Mouse (Mus musculus) neural tube, embryonic 15.5 days (tissue): Measurements from ENCODE around the gene Slc16a5. TPM values are rescaled to one million over a fixed set of nuclear protein-coding genes. Genes with fewer than 3 reads are reported as not detected.
"Not testable (repeated sequence)": the region's sequence is repeated elsewhere in the genome, so short reads cannot be mapped to it uniquely, and the experiment has no call there.

Experiments
- ATAC-seq: fragments of 200-750 bp; cut with Nextera tagmentation; 2 replicates; pipeline ENCODE4 v1.8.0; 2017; ENCODE audit warnings: mild to moderate bottlenecking, moderate TSS enrichment, moderate library complexity; ENCODE audit not compliant: low FRiP score
- H3K27ac ChIP-seq: fragments of 300-500 bp; sonication (generic); replicated peaks from 2 replicates; pipeline ENCODE4 v1.5.1; 2015; ENCODE audit warnings: mild to moderate bottlenecking, inconsistent platforms
- H3K27me3 ChIP-seq: fragments of 300-500 bp; sonication (generic); replicated peaks from 2 replicates; pipeline ENCODE4 v1.6.1; 2015; ENCODE audit warnings: inconsistent platforms
- H3K36me3 ChIP-seq: fragments of 300-500 bp; sonication (generic); 2 replicates; pipeline ENCODE4 v1.6.1; 2015; ENCODE audit warnings: inconsistent platforms
- H3K4me1 ChIP-seq: fragments of 300-500 bp; sonication (generic); 2 replicates; pipeline ENCODE4 v1.6.1; 2015; ENCODE audit warnings: inconsistent platforms
- H3K4me2 ChIP-seq: fragments of 300-500 bp; sonication (generic); 2 replicates; pipeline ENCODE4 v1.6.1; 2015; ENCODE audit warnings: inconsistent platforms, mild to moderate bottlenecking, moderate library complexity
- H3K4me3 ChIP-seq: fragments of 300-500 bp; sonication (generic); replicated peaks from 2 replicates; pipeline ENCODE4 v1.5.1; 2015; ENCODE audit warnings: mild to moderate bottlenecking, inconsistent platforms
- H3K9ac ChIP-seq: fragments of 300-500 bp; sonication (generic); replicated peaks from 2 replicates; pipeline ENCODE4 v1.6.1; 2015; ENCODE audit warnings: mild to moderate bottlenecking, inconsistent platforms
- H3K9me3 ChIP-seq: fragments of 300-500 bp; sonication (generic); replicated peaks from 2 replicates; pipeline ENCODE4 v1.6.1; 2016; ENCODE audit warnings: inconsistent platforms
- WGBS: fragments of 180-500 bp; shearing (Covaris S2); methylation state at CpG from one replicate; pipeline ENCODE4 v1.1.7; 2015; ENCODE audit warnings: mixed read lengths; 5-methylcytosine and 5-hydroxymethylcytosine counted together
- polyA plus RNA-seq: library from polyadenylated mRNA; unstranded; fragments of >200 nt; fragmentation: Nextera tagmentation; extraction: Ambion mirVana; gene quantifications from 2 replicates; pipeline ENCODE4 v1.2.1, GENCODE M21; 2015

Slc16a5 gene
- polyA plus RNA-seq, 1 experiment from 2014 or later = 0.44 TPM

DNA sequence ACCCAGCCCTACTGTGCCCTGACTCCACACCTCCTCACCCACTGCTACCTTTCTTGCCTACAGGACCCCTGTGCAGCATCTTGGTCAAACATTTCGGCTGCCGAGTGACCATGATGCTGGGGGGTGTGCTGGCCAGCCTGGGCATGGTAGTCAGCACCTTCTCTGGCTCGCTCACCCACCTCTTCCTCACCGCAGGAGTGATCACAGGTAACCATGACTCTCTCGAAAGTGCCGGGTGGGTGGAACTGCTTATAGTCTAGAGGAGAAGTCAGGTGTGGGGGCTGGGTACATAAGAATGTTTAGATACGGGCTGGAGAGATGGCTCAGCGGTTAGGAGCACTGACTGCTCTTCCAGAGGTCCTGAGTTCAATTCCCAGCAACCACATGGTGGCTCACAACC is 2.6 kb downstream of the Slc16a5 start:
- no peaks in the 10 kb centered on the region for H3K36me3 ChIP-seq

DNA sequence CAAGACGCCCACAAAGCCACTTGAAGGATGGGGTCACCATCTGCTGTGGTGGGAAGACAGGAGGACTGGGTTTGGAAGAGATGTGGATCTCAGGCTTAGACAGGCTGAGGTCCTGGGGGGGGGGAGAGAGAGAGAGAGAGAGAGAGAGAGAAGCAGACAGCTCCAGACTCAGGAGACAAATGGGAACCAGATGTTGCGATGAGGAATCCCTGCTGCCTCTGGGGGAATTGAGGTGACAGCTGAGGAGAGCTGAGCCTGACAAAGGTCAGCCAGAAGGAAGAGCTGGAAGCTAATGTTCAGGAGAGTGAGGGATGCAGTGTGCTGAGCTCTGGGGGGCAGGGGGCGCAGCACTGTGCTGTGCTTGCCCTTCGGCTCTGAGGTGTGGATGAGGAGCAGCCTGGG is 4.9 kb downstream of the Slc16a5 start:
- Histone ChIP-seq H3K4me1 (0 out of 2 replicates have a peak, but pooled peaks cover 3% of the 10 kb centered on the region), H3K36me3 (no peaks in the 10 kb centered on the region), H3K9ac (no peak overlapping the region), H3K9me3 (no peaks in the 10 kb centered on the region), H3K27me3 (no peaks in the 10 kb centered on the region), H3K4me2 (no peak overlapping the region), H3K4me3 (no peak overlapping the region), H3K27ac (no peak overlapping the region)
- WGBS = 53% methylated on average over 4 of the region's 4 CpGs
- ATAC-seq = no peak

More for the DNA sequence above, 2.6 kb downstream of the Slc16a5 start:
- Histone ChIP-seq H3K4me3 (no peak overlapping the region), H3K4me2 (no peak overlapping the region), H3K27me3 (no peaks in the 10 kb centered on the region), H3K9ac (no peak overlapping the region), H3K4me1 (0 out of 2 replicates have a peak, but pooled peaks cover 3% of the 10 kb centered on the region), H3K27ac (no peak overlapping the region), H3K9me3 (no peaks in the 10 kb centered on the region)
- 87% methylated on average over 8 of the region's 8 CpGs for WGBS
- no peak for ATAC-seq

DNA sequence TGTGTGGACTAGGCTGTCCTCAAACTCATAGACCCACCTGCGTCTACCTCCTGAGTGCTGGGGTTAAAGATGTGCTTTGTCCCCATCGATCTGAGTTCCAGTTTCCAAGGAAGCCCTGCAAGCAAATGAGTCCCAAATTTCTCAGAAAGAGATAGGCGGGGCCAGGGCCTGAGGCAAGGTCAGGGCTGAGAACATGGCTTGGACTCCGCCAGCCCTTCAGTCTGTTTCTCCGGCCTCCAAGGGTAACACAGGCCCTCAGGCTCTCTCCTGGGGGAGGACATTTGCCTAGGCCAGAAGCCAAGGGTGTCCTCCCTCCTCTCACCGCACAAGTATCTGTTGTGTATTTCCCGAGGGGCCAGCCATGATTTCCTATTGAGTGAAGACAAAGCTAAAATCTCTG is 9.9 kb downstream of the Slc16a5 start:
- H3K4me3 ChIP-seq = no peak overlapping the region
- peaks cover 38% of the 10 kb centered on the region for H3K4me1 ChIP-seq
- no peaks in the 10 kb centered on the region for H3K36me3 ChIP-seq
- no peak overlapping the region for H3K27ac ChIP-seq
- no peaks in the 10 kb centered on the region for H3K27me3 ChIP-seq
- ATAC-seq = no peak
- 85% methylated on average over 7 of the region's 7 CpGs for WGBS
- no peak overlapping the region for H3K4me2 ChIP-seq
- H3K9me3 ChIP-seq = no peaks in the 10 kb centered on the region
- H3K9ac ChIP-seq = no peak overlapping the region

DNA sequence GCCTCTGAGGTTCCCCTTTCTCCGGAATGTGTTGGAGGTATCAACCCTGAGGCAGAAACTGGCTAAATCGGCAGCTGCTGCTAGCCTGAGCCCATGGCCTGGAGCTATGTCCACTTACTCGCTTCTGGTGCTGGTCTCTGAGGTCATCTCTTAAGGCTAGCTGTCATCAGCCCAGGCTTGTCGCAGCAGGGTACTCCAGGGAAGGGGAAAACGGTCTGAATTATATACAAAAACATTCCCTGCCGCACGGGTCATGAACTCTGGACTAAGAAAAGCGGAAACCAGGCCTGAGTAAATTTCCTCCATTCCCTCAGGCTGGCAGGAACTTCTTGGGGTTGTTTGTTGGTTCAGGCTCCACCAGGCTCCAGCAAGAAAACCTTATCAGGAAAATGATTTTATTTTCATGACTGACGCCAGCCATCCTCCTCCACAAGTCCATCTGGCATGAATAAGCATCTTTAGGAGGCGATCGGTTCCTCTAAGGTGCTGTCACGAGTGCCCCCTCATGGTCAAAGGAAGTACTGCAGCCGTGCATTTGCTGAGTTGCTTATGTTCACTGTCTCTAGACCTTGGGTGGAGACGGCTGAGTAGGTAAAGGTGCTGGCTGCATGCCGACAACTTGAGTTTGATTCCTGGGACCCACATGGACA is 11.5 kb downstream of the Slc16a5 start:
- no peak overlapping the region for H3K4me3 ChIP-seq
- H3K4me2 ChIP-seq = peak overlapping the region; percentile 32
- ATAC-seq = 0 out of 2 replicates have a peak, but pooled peaks have one; percentile 26
- H3K27me3 ChIP-seq = no peaks in the 10 kb centered on the region
- H3K9me3 ChIP-seq = no peaks in the 10 kb centered on the region
- peaks cover 39% of the 10 kb centered on the region for H3K4me1 ChIP-seq
- 24% methylated on average over 15 of the region's 15 CpGs for WGBS
- H3K9ac ChIP-seq = no peak overlapping the region
- 0 out of 2 replicates have a peak, but pooled peaks cover 3% of the 10 kb centered on the region for H3K36me3 ChIP-seq
- H3K27ac ChIP-seq = peak overlapping the region; percentile 65

DNA sequence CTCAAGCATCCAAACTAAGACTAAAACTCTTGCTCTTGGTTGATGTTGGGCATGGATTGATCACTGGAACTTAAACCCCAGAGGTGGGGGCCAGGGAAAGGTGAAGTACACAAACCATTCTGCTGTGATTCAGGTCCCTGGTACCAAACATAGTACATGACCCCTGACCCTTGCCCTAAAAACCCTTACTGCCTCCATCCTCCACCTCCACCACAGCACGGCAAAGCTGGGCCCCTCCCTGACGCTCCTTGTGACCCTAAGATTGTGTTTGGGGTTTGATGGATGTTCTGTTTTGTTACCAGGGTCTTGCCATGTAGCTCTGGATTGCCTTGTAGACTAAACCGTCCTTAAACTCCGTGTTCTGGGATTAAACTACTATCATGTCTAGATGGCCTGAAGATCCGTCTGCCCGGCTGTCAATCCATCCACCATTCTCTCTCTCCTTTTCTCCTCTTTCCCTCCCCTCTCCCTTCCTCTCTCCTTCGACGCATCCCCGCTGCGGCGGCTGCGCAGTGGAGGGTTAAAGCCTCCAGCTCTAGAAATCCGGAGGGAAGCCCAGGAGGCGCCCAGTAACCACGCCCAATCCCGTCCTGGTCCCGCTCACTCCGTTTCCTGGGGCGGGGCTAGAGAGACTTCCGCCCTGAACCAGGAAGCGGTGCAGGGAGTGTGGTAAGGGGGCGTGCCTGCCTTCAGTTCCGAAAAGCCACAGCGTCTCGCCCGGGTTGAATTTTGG is 12.9 kb downstream of the Slc16a5 start, which contains the start of gene Armc7:
Gene Armc7 (plus strand): TSS at position 643 of the 733 bp plus-strand sequence.
- Histone ChIP-seq H3K4me1 (peaks cover 39% of the 10 kb centered on the region), H3K27me3 (no peaks in the 10 kb centered on the region), H3K9ac (peak within 1 kb of the TSS; percentile 74), H3K36me3 (peaks cover 15% of the 10 kb centered on the region; the same call in 1 of the 2 replicates), H3K4me2 (peak within 1 kb of the TSS; percentile 91), H3K27ac (peak within 1 kb of the TSS; percentile 84), H3K4me3 (peak within 1 kb of the TSS; percentile 93), H3K9me3 (no peaks in the 10 kb centered on the region)
- WGBS = under 1% methylated on average over 26 of the region's 26 CpGs
- ATAC-seq = peak; percentile 97

DNA sequence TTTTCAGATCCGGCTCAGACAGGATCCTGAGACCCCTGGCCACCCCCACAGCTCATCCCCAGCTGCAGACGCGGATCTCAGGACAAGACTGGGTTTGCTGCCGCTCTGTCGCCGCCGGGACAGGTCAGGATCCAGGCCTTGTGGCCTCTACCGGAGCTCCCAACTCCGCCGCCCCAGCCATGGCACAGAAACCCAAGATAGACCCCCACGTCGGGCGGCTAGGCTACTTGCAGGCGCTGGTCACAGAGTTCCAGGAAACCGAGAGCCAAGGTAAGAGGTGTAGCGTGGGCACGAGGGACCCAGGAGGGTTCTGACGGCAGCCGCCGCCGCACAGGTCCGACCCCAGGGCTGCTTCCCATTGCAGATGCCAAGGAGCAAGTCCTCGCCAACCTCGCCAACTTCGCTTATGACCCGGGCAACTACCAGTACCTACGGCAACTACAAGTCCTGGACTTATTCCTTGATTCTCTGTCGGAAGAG is 13.5 kb downstream of the Slc16a5 start:
- Histone ChIP-seq H3K9ac (peak overlapping the region; percentile 74), H3K36me3 (peaks cover 17% of the 10 kb centered on the region; the same call in 1 of the 2 replicates), H3K4me1 (peaks cover 39% of the 10 kb centered on the region), H3K27me3 (no peaks in the 10 kb centered on the region), H3K4me2 (peak overlapping the region; percentile 91), H3K9me3 (no peaks in the 10 kb centered on the region), H3K4me3 (peak overlapping the region; percentile 93), H3K27ac (peak overlapping the region; percentile 84)
- 5% methylated on average over 28 of the region's 28 CpGs for WGBS
- peak; percentile 30 for ATAC-seq

DNA sequence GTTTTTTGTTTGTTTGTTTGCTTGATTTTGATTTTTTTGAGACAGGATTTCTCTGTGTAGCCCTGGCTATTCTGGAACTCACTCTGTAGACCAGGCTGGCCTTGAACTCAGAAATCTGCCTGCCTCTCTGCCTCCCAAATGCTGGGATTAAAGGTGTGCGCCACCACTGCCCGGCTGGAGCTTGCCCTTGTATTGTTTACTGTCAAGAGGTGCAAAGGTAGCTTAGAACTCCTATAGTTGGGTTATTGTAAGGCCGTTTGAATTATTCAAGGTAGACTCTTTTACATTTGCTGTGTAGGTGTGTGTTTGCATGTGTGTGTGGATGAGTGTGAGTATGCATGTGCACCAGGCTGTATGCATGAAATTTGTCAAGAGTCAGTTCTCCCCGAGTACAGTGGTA is 14.4 kb downstream of the Slc16a5 start:
- not testable (repeated sequence) for ATAC-seq, H3K9me3 ChIP-seq, H3K27ac ChIP-seq, H3K27me3 ChIP-seq
- Histone ChIP-seq H3K9ac (0 out of 2 replicates have a peak overlapping the region, but pooled peaks have one; percentile 20), H3K4me3 (peak overlapping the region; percentile 93), H3K4me1 (peaks cover 39% of the 10 kb centered on the region), H3K36me3 (peaks cover 19% of the 10 kb centered on the region; the same call in 1 of the 2 replicates), H3K4me2 (peak overlapping the region; percentile 91)
- 85% methylated on average over 4 of the region's 4 CpGs for WGBS

DNA sequence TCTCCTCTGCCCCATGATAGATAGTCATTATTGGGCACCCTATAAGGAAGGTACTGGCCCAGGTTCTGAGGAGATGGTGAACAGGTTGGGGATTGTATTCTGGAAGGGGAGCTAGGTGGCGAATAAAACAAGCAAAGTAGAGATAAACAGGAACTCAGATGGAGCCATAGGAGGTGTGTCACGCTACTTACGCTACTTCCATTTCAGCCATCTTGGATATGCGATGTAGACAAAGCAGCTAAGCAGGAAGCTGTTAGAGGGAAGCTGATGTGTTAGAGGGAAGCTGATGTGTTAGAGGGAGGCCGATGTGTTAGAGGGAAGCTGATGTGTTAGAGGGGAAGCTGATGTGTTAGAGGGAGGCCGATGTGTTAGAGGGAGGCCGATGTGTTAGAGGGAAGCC is 15.1 kb downstream of the Slc16a5 start:
- peaks cover 25% of the 10 kb centered on the region; the same call in 1 of the 2 replicates for H3K36me3 ChIP-seq

DNA sequence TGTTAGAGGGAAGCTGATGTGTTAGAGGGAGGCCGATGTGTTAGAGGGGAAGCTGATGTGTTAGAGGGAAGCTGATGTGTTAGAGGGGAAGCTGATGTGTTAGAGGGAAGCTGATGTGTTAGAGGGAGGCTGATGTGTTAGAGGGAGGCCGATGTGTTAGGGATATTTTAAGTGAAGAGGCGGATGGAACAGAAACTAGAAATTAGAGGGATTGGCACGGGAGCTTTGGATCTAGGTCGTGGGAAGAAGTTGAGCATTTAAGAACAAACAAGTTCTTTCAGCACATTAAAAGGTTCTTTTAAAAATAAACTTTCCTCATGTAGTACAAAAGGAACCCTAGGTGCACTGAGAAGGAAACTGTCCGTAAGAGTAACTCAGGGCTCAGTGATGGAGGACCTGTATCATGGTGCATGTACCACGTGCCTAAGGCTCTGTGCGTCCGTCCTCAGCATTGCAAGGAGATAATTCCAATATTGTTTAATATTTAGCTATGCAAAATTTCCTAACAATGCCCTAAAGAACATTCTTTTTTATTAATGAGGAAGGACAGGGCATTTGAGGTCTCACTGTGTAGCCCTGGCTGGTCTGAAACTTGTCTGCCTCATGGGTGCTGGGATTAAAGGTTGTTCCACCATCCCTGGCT is 16.1 kb downstream of the Slc16a5 start:
- Histone ChIP-seq H3K9ac (no peak overlapping the region), H3K4me3 (no peak overlapping the region), H3K9me3 (no peaks in the 10 kb centered on the region), H3K27me3 (no peaks in the 10 kb centered on the region), H3K4me2 (no peak overlapping the region), H3K4me1 (peaks cover 38% of the 10 kb centered on the region), H3K36me3 (peaks cover 26% of the 10 kb centered on the region; the same call in 1 of the 2 replicates), H3K27ac (no peak overlapping the region)
- WGBS = 87% methylated on average over 9 of the region's 9 CpGs
- ATAC-seq = no peak

More for the DNA sequence above, 15.1 kb downstream of the Slc16a5 start:
- peaks cover 39% of the 10 kb centered on the region for H3K4me1 ChIP-seq
- WGBS = 87% methylated on average over 7 of the region's 7 CpGs
- ATAC-seq, H3K9me3 ChIP-seq, H3K27me3 ChIP-seq, H3K4me3 ChIP-seq, H3K27ac ChIP-seq: not testable (repeated sequence)
- peak overlapping the region; percentile 20; the same call in 1 of the 2 replicates for H3K9ac ChIP-seq
- H3K4me2 ChIP-seq = peak overlapping the region; percentile 91

DNA sequence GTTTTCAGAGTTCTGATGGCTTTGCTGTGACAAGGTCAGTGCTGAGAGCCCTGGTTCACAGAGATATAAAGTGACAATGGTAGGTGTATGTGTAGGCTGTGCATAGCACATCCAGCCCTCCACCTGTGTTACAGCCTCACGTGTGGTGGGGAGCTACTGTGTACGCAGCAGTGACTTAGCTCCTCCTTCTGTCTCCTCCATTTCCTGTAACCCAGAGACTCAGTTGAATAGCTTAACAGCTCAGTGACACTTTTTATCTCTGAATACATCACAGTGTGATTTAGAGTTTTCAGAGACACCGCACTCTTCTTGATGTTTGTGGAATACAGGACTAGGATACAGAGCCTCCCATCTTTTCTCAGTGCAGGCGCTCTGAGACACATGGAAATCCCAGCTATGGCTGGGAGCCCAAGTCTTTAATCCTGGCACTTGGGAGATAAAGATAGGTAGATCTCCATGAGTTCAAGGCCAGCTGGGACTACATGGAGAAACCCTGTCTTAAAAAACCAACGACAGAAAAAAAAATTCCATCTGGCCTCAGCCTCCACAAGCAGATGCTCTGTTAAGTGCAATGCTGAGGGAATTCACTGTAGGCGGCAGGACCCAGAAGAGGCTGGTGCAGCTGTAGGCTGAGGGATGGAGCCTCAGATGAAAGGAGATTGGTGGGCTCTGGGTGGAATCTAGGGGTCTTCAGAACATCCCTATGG is 19.4 kb downstream of the Slc16a5 start:
- H3K27ac ChIP-seq = no peak overlapping the region
- H3K4me3 ChIP-seq = no peak overlapping the region
- no peaks in the 10 kb centered on the region for H3K27me3 ChIP-seq
- WGBS = 87% methylated on average over 6 of the region's 6 CpGs
- H3K4me1 ChIP-seq = peaks cover 13% of the 10 kb centered on the region
- ATAC-seq = no peak
- H3K9me3 ChIP-seq = no peaks in the 10 kb centered on the region
- no peak overlapping the region for H3K9ac ChIP-seq
- H3K4me2 ChIP-seq = no peak overlapping the region
- peaks cover 26% of the 10 kb centered on the region; the same call in 1 of the 2 replicates for H3K36me3 ChIP-seq

DNA sequence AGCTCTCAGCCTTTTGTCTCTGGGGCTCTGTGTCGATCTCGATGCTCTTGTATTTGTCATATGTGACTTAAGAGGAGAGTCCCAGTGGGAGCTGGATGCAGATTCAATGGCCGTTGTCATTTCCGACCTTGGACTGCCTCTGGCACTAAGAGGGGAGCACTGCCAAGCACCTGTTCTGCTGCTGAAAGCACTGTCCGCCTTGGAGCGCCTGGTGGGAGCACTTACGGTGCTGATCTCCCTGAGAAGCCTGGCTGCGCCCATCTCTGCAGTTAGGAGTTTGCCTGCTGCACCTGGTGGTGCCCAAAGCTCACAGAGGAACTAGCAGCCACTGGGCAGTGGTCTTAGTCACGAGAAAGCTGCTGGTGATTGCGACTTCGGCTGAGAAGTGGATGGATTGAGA is 21.0 kb downstream of the Slc16a5 start:
- Histone ChIP-seq H3K4me2 (no peak overlapping the region), H3K9me3 (no peaks in the 10 kb centered on the region), H3K9ac (no peak overlapping the region), H3K27me3 (no peaks in the 10 kb centered on the region), H3K4me3 (no peak overlapping the region), H3K27ac (0 out of 2 replicates have a peak overlapping the region, but pooled peaks have one; percentile 33), H3K36me3 (peaks cover 26% of the 10 kb centered on the region; the same call in 1 of the 2 replicates), H3K4me1 (peaks cover 5% of the 10 kb centered on the region; the same call in 1 of the 2 replicates)
- 63% methylated on average over 11 of the region's 11 CpGs for WGBS
- no peak for ATAC-seq
